Mouse (Mus musculus) mature B cell (primary cell): ENCODE data around the gene Glipr1l3.
"Not testable (repeated sequence)": the region's sequence is repeated elsewhere in the genome, so short reads cannot be mapped to it uniquely, and the experiment has no call there.

Experiments
- in situ Hi-C: fragments of 300-500 bp; cut with MboI; formaldehyde crosslinking; loops from 2 replicates; pipeline ENCODE4 v1.14.3; 2019

The Glipr1l3 gene

DNA sequence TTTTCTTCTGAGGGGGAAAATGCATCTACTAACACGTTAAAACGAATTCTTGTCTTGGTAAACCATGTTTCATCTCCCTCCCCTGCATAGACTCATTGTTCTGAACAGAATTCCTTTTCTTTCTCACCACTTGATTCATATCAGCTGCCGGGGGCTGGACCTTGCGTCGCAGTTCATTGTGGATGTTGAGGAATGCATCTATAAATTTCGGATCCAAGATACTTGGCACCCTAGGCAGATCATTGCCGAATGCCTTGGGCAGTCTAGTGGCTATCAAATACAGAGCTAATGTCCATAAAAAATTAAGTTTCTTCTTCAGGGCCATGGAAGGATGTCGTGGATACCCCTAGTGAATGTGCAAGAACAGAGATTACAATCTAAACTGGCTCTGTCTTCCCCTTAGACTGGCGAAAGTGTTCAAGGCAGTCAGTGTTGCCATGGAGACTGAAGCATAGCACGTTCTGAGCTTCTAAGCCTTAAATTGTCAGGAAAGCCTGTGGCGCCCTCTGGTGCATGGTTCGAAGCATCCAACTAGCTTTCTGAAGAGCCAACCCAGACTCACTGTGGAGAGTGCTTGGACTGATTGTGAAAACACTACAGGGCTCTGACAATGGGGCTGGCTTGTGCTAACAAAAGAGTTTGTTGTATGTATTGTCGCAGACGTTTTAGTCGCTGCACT is at the start of gene Glipr1l3:
TSS of gene Glipr1l3 (minus strand) at position 446 of the 679 bp plus-strand sequence.
- in situ Hi-C loops = not testable (repeated sequence)

DNA sequence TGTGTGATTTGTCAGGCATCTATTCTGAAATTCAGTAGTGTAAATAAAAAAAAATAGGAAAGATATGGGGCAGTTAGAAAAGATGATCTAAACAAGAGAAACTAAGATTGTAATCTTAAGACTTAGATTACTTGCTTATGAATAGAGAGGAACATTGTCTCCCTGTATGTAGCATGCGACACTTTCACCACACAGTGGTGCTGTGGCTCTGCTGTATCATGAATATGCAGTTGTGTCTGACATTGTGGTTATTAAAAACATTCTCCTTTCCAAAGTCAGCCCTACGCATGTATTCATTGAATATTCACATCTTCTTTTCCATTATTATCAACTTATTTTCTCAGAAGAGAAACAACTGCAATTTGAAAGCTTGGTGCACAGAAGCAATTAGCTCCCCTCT is 43.3 kb upstream of the Glipr1l3 start:
- in situ Hi-C loops = no loop called here

- in situ Hi-C loops = not testable (repeated sequence)
Measured at GRCm38 (mm10) chr10:112193919-112194318, 33.8 kb upstream of the Glipr1l3 start.

DNA sequence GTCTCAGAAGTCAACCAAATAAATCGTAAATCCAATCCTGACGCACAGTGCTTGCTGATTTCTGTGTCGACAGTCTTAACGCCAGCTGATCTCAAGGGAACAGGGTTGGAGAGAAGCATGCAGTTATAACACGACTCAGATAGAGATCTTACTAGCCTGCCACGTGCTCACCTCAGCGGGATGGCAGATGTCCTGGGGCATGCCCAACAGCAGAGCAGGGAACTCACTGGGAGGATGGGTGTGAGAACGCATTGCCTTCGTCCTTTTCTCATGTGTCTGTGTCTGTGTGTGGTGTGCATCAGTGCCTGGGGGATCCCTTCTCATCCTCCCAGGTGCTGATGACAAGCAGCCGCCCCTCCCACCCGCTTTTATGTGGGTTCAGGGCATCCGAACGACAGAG is 16.9 kb upstream of the Glipr1l3 start:
- in situ Hi-C loops = not testable (repeated sequence)

DNA sequence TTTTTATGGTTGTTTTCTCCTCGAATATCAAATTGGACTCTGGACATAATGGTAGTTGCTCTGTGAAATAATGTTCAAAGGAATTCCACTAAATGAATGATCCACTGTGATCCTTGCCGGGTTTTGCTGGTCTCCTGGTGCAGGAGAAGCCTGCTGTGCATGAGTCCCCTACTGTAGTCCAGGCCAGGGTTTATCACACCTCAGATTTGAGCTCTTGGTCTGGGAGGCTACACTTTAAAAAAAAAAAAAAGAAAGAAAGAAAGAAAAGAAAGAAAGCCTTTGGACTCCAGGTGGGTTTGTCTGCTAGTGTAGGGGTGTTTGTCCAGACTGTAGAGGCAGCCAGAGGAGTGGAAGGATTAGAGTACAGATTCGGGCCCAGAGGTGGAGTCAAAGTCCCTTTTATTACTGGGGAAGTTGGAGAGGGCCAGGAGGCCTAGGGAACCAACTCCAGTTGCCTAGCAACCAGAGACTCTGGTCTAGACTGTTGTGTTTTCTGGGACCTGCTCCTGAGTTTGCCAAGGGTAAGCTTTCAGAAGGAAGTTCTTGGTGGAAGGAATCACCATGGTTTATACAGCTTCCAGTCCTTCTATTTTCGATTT is 3.1 kb upstream of the Glipr1l3 start, which contains the start of gene Caps2:
TSS of gene Caps2 (plus strand) at position 454 of the 599 bp plus-strand sequence.
- in situ Hi-C loops = no loop called here

DNA sequence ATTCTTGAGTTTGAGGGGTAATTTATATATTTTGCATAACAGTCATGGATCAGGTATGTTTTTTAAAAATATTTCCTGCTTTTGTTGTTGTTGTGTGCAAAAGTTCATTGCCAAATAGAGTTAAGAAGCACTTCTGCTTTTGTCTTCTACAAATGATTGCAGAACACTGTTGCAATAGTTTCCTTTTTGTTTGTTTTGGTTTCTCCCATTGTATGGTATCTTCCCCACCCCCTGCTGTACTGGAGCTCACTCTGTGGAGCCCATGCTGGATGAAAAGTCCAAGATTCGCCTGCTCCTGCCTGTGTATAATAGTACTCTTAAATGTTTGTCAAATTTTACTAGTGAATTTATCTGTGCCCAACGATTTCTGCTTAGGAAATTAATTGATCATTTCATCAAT is 20.3 kb downstream of the Glipr1l3 start:
- in situ Hi-C loops = no loop called here

DNA sequence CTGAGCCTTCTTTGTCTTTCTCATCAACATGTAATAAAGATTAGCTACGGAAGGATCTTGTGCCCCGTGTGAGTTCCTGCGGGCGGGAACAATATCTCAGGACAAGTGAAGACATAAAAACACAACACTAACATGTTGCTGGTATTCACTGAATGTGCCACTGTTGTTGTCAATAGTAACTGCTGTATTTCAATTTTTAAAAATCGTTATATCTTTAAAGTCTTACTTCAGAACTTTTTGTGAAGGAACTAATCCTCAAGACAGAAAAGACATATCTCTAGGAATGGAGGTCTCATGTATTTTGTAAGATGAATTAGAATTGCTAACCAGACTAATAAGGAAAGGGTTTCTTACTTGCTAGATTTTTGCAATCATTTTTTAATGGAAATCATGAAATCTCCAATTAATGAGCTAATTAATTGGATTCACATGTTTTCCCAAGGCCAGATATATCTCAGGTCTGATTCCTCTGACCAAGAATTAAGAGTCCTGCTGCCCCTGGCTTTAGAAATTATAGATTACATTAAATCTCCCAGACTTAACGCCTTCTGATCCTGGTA is 21.2 kb downstream of the Glipr1l3 start:
- in situ Hi-C loops = no loop called here

DNA sequence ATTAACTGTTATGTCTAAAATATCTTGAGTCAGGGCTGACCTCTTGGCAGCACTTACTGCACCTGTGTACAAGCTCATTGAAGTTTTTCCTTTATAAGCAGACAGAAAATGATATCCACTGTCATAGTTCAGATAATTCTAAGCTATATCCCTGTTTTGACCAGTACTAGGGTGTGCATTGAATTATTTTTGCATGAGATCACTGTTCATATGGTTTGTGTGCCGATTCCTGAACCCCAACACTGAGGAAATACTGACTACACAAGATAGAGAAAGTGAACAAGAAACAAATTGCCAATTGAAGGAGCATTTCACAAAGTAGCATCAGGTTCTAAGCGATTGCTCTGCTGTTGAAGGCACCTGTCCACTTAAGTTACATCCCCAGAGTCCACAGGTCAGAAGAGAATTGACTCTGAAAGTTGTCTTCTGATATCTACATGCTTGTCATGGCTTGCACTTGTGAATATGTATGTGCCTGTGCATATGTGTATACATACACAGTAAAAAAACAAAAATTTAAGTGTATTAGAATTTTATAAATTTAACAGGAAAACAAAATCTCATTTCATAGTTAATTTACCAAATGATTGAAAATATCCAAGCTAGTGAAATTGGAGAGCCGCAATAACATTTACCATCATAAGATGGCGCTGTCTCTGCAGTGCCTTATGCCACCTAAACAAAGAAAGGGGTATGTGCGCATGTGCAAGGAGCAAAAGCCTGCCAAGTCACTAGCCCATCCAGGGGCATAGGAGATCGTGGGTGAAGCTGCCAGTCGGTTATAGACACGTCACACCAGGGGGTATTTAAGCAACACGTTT is 21.9 kb downstream of the Glipr1l3 start:
- in situ Hi-C loops = no loop called here

DNA sequence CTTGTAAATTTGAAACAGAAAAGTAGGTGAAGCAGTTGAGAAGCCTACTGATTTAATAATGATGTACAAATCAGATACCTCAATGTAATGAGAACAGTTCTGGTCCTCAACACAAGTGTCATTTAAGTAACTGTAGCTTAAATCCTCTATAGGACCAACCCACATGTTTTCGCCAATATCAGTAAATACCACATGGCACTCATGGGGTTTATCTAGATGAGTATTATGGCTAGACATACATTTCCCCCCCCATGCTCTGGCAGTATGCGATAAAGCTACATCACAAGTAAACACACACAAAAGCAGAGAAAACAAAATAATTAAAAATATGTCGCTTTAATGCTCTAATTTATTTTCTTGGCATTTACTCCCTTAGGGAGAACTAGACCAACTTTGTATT is 27.9 kb downstream of the Glipr1l3 start:
- in situ Hi-C loops = no loop called here

GRCm38 (mm10) chr10:112127682-112128230 is 32.4 kb downstream of the Glipr1l3 start:
- in situ Hi-C loops = not testable (repeated sequence)

DNA sequence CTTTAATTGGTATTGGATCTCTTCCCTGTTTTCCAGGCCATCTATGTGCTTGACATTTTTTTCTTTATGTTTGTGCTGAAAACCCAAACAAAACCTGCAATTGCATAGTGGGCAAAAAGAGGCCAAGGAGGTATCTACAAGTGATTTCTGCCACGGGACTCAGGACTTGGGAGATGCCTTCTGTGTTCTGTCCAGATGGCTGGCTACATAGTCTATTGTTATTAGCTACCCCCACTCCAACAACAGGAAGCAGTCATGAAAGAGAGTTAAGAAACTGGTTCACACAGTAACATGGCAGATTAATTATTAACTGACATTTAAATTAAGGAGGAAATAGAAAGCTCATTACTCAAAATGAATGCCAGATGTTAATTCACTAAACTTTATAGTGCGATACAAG is 35.0 kb downstream of the Glipr1l3 start:
- in situ Hi-C loops = not testable (repeated sequence)

- in situ Hi-C loops = no loop called here
Measured at GRCm38 (mm10) chr10:112110401-112110800, 49.7 kb downstream of the Glipr1l3 start.

GRCm38 (mm10) chr10:112105785-112106184 is 54.3 kb downstream of the Glipr1l3 start:
- in situ Hi-C loops = not testable (repeated sequence)
